Mouse (Mus musculus) C2C12 (cell line): Measurements from ENCODE around the gene Aamdc.

Experiments used
- CEBPB ChIP-seq: IDR thresholded peaks from one replicate; pipeline ENCODE4 v1.6.1; 2011; ENCODE audit warnings: low read depth, mild to moderate bottlenecking, control low read depth, moderate library complexity
- CTCF ChIP-seq: IDR thresholded peaks from one replicate; pipeline ENCODE4 v1.5.1; 2011; ENCODE audit not compliant: control insufficient read depth, insufficient read depth, insufficient read length
- MAX ChIP-seq: IDR thresholded peaks from one replicate; pipeline ENCODE4 v1.6.1; 2011; ENCODE audit warnings: mild to moderate bottlenecking, control low read depth
- USF1 ChIP-seq: IDR thresholded peaks from one replicate; pipeline ENCODE4 v1.6.1; 2011; ENCODE audit warnings: low read depth, mild to moderate bottlenecking, control low read depth, moderate library complexity

GRCm38 (mm10) chr7:97519935-97520334 is 59.4 kb downstream of the Aamdc start:
- TF ChIP-seq CTCF (no peak), CEBPB (no peak), MAX (no peak), USF1 (no peak)
